Mouse (Mus musculus): ENCODE data around the gene Rps6ka5.

Rps6ka5 gene

GRCm38 (mm10) chr12:100529651-100530050, 197.1 kb downstream of the Rps6ka5 start:
- no peak for DNase-seq (ENCODE audit: low spot score)

- peak; percentile 64 for DNase-seq (ENCODE audit: low spot score)
These were observed 197.6 kb downstream of the Rps6ka5 start for GRCm38 (mm10) chr12:100529172-100529571.

- DNase-seq (ENCODE audit: low spot score): no peak
These were observed 198.5 kb downstream of the Rps6ka5 start for GRCm38 (mm10) chr12:100528246-100528645.

- peak; percentile 84 for DNase-seq (ENCODE audit: low spot score)
These were observed 199.0 kb downstream of the Rps6ka5 start for GRCm38 (mm10) chr12:100527753-100528152.

GRCm38 (mm10) chr12:100527241-100527640, 199.5 kb downstream of the Rps6ka5 start:
- no peak for DNase-seq (ENCODE audit: low spot score)

- DNase-seq (ENCODE audit: low spot score): no peak
These were observed 200.8 kb downstream of the Rps6ka5 start for GRCm38 (mm10) chr12:100525939-100526338.

GRCm38 (mm10) chr12:100520794-100521186, 206.0 kb downstream of the Rps6ka5 start, which contains the start of gene Ttc7b:
Gene Ttc7b (minus strand): TSS chr12:100520826.
- DNase-seq (ENCODE audit: low spot score): peak; percentile 38

GRCm38 (mm10) chr12:100520077-100520793, 206.5 kb downstream of the Rps6ka5 start:
- no peak for DNase-seq (ENCODE audit: low spot score)

- DNase-seq (ENCODE audit: low spot score): peak; percentile 51
These were observed 207.1 kb downstream of the Rps6ka5 start for GRCm38 (mm10) chr12:100519684-100520076.

- DNase-seq (ENCODE audit: low spot score): no peak
These were observed 209.4 kb downstream of the Rps6ka5 start for GRCm38 (mm10) chr12:100517371-100517770.

GRCm38 (mm10) chr12:100516161-100516838, 210.5 kb downstream of the Rps6ka5 start:
- no peak for DNase-seq (ENCODE audit: low spot score)

- DNase-seq (ENCODE audit: low spot score): no peak
These were observed 211.3 kb downstream of the Rps6ka5 start for GRCm38 (mm10) chr12:100515493-100515892.

GRCm38 (mm10) chr12:100514611-100515010, 212.2 kb downstream of the Rps6ka5 start:
- no peak for DNase-seq (ENCODE audit: low spot score)

GRCm38 (mm10) chr12:100513131-100513530, 213.7 kb downstream of the Rps6ka5 start:
- no peak for DNase-seq (ENCODE audit: low spot score)

GRCm38 (mm10) chr12:100512641-100513040, 214.1 kb downstream of the Rps6ka5 start:
- DNase-seq (ENCODE audit: low spot score): no peak

- no peak for DNase-seq (ENCODE audit: low spot score)
These were observed 217.0 kb downstream of the Rps6ka5 start for GRCm38 (mm10) chr12:100509615-100510282.

GRCm38 (mm10) chr12:100508668-100509067, 218.1 kb downstream of the Rps6ka5 start:
- no peak for DNase-seq (ENCODE audit: low spot score)

- no peak for DNase-seq (ENCODE audit: low spot score)
These were observed 221.3 kb downstream of the Rps6ka5 start for GRCm38 (mm10) chr12:100505484-100505883.

GRCm38 (mm10) chr12:100504585-100504984, 222.2 kb downstream of the Rps6ka5 start:
- DNase-seq (ENCODE audit: low spot score): no peak

GRCm38 (mm10) chr12:100503659-100504058, 223.1 kb downstream of the Rps6ka5 start:
- DNase-seq (ENCODE audit: low spot score): no peak

GRCm38 (mm10) chr12:100502544-100502943, 224.2 kb downstream of the Rps6ka5 start:
- DNase-seq (ENCODE audit: low spot score): no peak

- DNase-seq (ENCODE audit: low spot score): no peak
These were observed 225.5 kb downstream of the Rps6ka5 start for GRCm38 (mm10) chr12:100501261-100501660.

GRCm38 (mm10) chr12:100499469-100499868, 227.3 kb downstream of the Rps6ka5 start:
- no peak for DNase-seq (ENCODE audit: low spot score)

Data from lung, postnatal 25 days (tissue).